Mouse (Mus musculus) kidney, postnatal 14 days (tissue): Measurements from ENCODE around the gene Klrd1.
"Not testable (repeated sequence)": the region's sequence is repeated elsewhere in the genome, so short reads cannot be mapped to it uniquely, and the experiment has no call there.

Experiments
- DNase-seq: peaks from one replicate; pipeline ENCODE4 v3.0.0; 2022; ENCODE audit warnings: mixed read lengths

Klrd1 gene

DNA sequence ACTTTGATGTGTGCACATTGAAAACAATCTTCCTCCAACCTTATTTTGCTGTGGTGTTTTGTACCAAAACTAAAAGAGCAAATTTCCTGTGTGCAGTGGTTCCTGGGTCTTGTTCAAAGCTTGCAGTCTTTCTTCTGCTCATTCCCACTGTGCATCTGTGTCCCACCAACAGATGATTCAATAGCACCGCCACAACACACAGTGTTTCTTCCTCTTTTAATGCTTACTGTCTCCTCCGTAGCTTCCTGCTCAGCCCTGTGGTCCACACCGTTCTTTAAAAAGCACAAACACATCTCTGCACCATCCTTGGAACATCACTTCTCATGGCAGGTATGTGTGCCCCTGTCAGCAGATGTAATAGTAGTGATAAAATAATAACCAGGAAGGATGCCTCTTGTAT, at the start of gene Klrd1:
TSS of gene Klrd1 (plus strand) at position 275 of the 400 bp plus-strand sequence.
- no peak for DNase-seq

DNA sequence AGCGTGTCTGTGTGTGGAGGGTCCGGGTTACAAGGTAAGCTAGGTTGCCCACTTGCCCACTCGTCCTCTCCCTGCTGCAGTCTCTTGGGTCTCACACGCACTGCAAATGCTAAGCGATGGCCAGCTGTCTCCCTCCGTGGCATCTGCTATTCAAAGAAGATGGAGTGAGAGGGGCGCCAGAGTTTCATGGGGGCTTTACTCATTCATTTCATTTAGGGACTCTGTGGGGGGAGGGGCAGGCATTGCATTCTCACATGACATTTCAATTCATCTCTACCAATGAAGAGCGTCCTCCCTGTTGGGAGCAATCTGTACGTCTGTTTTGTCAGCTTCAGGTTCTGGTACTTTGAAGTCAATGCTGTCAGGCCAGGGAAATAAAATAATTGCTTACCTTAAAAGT, 49.7 kb upstream of the Klrd1 start:
- DNase-seq = no peak

DNA sequence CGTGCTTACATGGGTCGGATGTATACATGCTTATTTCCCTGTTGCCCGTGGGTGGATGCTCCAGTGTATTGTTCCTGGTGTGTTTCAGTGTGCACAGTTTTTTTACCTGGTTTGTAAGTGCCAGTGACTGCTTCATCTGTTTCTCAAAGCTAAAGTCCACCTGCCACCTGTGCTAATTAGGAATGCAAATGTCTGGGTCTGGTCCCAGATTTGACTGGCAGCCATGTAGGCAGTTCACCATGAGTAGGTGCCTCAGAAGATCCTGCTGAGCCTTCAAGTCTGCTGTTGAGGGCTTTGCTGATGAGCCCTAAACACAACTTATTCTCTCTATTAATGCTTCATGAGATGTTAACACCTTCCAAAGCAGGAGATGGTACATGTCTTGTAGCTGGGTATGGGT, 49.0 kb upstream of the Klrd1 start:
- no peak for DNase-seq

DNA sequence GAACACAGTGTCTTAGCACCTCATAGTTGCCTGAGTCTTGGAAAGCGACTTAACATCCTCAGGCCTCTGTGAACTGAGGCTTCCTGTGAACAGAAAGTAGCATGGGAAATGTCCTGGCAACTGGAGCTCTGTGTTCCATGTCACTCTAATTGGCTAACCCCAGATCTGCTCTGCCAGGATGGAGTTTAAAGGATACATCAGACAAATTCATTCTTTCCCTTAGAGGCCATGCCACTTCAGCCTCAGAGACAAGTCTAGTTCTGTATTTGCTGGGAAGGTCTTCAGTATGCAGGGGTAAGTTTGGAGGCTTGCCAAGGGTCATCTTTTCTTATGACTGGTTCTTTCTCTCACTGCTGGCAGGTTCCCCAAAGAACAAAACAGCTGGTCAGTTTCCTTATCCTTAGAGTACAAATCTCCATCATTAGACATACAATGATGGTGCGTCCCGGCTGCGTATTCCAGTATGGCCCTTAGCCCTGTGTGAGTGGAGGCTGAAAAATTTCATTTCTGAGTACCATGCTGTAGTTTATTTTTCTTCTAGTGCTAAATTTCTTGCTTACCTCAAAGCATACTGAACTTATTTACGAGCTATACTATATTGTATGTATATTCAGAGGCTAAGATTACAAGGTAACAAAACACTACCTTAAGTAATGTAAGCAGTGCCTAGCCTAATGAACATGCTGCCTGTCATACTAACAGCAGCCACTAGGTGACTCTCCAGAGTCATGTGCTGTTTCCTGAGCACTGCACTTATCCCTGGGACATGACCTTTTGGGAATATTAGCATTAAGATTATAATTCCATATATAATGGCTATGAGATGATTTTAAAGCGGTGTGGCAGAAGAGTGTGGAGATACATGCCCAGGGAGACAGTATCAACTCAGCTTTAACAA, 47.6 kb upstream of the Klrd1 start:
- DNase-seq = peak; percentile 81

GRCm38 (mm10) chr6:129547277-129547676, 44.3 kb upstream of the Klrd1 start:
- DNase-seq = no peak

GRCm38 (mm10) chr6:129548009-129548408, 43.6 kb upstream of the Klrd1 start:
- no peak for DNase-seq

DNA sequence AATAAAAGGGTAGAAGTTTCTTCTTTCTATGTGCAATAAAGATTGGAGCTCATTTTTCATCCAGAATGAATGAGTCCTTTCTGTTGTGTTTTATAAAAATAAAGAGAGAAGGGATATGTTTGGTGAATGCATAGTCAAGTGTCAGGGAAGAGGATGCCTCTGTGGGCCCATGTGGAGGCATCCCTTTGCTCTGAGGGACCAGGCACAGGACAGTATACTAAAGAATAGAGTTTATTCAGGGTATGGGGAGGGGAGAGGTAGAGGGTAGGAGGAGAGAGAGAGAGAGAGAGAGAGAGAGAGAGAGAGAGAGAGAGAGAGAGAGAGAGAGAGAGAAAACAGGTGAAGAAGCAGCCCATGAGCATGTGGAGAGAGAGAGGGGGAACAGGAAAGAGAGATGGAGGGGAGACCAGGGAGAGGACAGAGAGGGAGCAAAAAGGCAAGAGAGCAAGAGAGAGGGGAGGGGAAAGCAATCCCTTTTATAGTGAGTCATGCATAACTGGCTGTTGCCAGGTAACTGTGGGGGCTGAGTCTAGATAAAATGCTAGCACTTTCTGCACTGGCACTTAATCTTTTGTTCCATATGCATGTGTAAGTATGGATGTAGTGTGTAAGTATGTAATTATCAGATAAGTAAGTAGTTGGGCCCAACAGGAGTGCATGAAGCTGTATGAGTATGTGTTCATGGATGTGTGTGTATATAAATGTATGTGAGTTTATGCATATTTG, 34.1 kb upstream of the Klrd1 start:
- no peak for DNase-seq

GRCm38 (mm10) chr6:129558946-129559640, 32.5 kb upstream of the Klrd1 start:
- DNase-seq = peak; percentile 77

DNA sequence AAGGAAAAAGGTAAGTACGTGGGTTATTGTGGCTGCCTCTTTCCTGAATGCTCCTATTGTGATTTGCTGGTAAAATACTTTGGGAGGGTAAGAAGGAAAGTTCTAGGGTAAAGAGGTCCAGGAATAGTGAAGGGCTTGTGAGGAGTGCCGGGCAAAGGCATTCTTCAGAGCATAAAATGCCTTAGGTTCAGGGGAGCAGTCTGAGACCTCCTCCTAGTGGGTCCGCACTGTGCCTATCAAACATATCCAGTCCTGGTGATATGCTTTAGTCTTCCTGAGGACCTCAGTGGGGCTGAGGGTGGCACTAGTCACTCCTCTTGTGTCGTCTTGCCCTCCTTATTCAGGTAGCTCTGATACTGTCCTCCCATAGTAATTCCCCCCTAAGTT, 31.9 kb upstream of the Klrd1 start:
- DNase-seq = no peak

- no peak for DNase-seq
Measured at GRCm38 (mm10) chr6:129565257-129565656, 26.3 kb upstream of the Klrd1 start.

GRCm38 (mm10) chr6:129575315-129575714, 16.3 kb upstream of the Klrd1 start:
- DNase-seq = peak; percentile 10

- DNase-seq = no peak
Measured at GRCm38 (mm10) chr6:129577605-129578004, 14.0 kb upstream of the Klrd1 start, which contains the start of gene Klre1. Gene Klre1 (plus strand): TSS chr6:129577905.

GRCm38 (mm10) chr6:129581274-129581673, 10.3 kb upstream of the Klrd1 start:
- no peak for DNase-seq

GRCm38 (mm10) chr6:129581896-129582295, 9.7 kb upstream of the Klrd1 start:
- no peak for DNase-seq

GRCm38 (mm10) chr6:129583014-129583413, 8.6 kb upstream of the Klrd1 start:
- DNase-seq = no peak

- DNase-seq = no peak
Measured at GRCm38 (mm10) chr6:129608372-129608771, 16.8 kb downstream of the Klrd1 start.

DNA sequence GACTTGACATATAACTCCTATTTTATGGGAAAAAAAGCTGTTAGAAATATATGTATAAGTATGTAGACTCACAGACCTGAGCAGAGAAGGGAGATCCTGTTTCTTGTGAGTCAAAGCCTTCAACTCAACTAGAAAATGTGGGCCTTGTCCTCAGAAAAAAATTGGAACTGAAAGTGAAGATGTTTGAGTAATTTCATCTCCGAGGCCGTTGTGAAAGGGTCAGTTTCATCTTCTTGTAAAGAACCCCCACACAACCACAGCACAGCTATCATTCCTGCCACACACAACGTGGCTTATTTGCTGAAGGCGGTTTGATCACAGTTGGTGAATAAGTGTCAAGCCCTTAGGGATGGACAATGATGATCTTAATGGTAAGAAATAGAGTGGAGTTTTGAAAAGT, 32.2 kb downstream of the Klrd1 start, which contains the start of gene Klrk1:
TSS of gene Klrk1 (minus strand) at position 130 of the 400 bp plus-strand sequence.
- no peak for DNase-seq

DNA sequence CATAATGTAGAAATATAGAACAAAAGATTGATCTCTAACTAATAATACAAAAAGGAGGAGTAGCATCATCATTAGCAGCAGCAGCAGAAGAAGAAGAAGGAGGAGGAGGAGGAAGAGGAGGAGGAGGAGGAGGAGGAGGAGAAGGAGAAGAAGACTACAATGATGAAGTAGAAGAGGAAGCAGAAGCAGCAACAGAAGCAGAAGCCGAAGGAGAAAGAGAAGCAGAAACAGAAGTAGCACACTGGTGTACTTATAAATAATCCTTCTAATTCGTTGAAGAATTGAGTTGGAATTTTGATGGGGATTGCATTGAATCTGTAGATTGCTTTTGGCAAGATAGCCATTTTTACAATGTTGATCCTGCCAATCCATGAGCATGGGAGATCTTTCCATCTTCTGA, 39.5 kb downstream of the Klrd1 start:
- not testable (repeated sequence) for DNase-seq

- DNase-seq = not testable (repeated sequence)
Measured at GRCm38 (mm10) chr6:129643237-129643636, 51.7 kb downstream of the Klrd1 start, which contains the start of gene Klrc3. Gene Klrc3 (minus strand): TSS chr6:129643337.

- not testable (repeated sequence) for DNase-seq
Measured at GRCm38 (mm10) chr6:129644054-129644453, 52.5 kb downstream of the Klrd1 start.
